Mouse (Mus musculus): ENCODE data around the gene Exoc3l. TPM values are rescaled to one million over a fixed set of nuclear protein-coding genes. Genes with fewer than 3 reads are reported as not detected.

Exoc3l gene
- total RNA-seq, 2 experiments from 2014 or later = 2.1 to 2.3 TPM

DNA sequence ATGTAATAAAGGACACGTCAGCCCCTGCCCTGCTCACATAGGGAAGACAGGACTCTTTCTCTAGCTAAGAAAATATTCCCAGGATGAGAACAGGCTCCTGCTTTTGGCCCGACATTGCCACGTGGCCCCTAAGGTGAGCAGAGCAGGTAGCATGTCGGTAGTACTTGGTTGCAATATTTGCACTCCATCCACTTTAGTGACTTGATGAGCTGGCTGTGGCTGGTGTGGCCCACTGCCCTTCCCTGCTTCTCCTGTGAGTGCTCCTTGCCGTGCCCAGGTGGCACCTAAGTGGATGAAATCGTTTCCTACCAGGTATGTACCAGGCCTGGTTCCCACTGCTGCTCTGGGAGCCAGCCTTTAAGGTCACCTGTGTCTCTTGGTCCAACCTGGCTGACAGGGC is 43.9 kb downstream of the Exoc3l start:
- no peak for DNase-seq (ENCODE audit: low spot score in 2 of 2)

GRCm38 (mm10) chr8:105241016-105241415 is 54.9 kb downstream of the Exoc3l start:
- no peak for DNase-seq (ENCODE audit: low spot score in 2 of 2)

Small RNA genes within 50 kb of the gene (microRNA-seq; reads per million reads assigned to microRNA genes)
- 0 reads per million in 2 experiments for gene Gm27320
- 4,921 to 5,805 reads per million in 2 experiments for gene Mir328

Other genes with a start within 250 kb of the Exoc3l start
- gene Ces3a, start 247.5 kb downstream of the Exoc3l start, total RNA-seq (2021) = not detected
- not detected for gene Ces3b, start 212.3 kb downstream of the Exoc3l start, total RNA-seq (2021)
- not detected for gene Ces4a, start 164.3 kb downstream of the Exoc3l start, total RNA-seq (2021)
- 10 to 100 TPM; 26.1 to 27.3 TPM for gene Cbfb, start 125.4 kb downstream of the Exoc3l start, total RNA-seq (2021)
- gene D230025D16Rik, start 71.0 kb downstream of the Exoc3l start, total RNA-seq (2021) = 10 to 100 TPM; 29.2 to 30.9 TPM
- gene B3gnt9, start 40.9 kb downstream of the Exoc3l start, total RNA-seq (2021) = 1 to 10 TPM; 3.6 to 4.2 TPM
- gene Tradd, start 31.5 kb downstream of the Exoc3l start, total RNA-seq (2021) = 1 to 10 TPM; 6.0 to 7.4 TPM
- gene Fbxl8, start 31.5 kb downstream of the Exoc3l start, total RNA-seq (2021) = 1 to 10 TPM in 1 of 2 experiments, under 1 TPM in 1; 0.52 to 1.1 TPM
- gene Hsf4, start 26.3 kb downstream of the Exoc3l start, total RNA-seq (2021) = 1 to 10 TPM; 1.4 to 1.9 TPM
- 1 to 10 TPM; 5.8 to 5.9 TPM for gene Nol3, start 20.0 kb downstream of the Exoc3l start, total RNA-seq (2021)
- 10 to 100 TPM; 32.4 to 33.1 TPM for gene 4931428F04Rik, start 6.2 kb downstream of the Exoc3l start, total RNA-seq (2021)
- gene E2f4, start 1.6 kb upstream of the Exoc3l start, total RNA-seq (2021) = 10 to 100 TPM; 28.8 to 33.6 TPM
- 1 to 10 TPM; 1.2 to 1.4 TPM for gene Elmo3, start 9.5 kb upstream of the Exoc3l start, total RNA-seq (2021)
- gene Lrrc29, start 30.2 kb upstream of the Exoc3l start, total RNA-seq (2021) = 1 to 10 TPM; 5.0 to 8.3 TPM
- 10 to 100 TPM; 41.3 to 45.8 TPM for gene Tmem208, start 30.3 kb upstream of the Exoc3l start, total RNA-seq (2021)
- gene Fhod1, start 51.9 kb upstream of the Exoc3l start, total RNA-seq (2021) = 1 to 10 TPM; 2.6 to 3.4 TPM
- 10 to 100 TPM; 10.7 to 11.9 TPM for gene Slc9a5, start 52.7 kb upstream of the Exoc3l start, total RNA-seq (2021)
- 1 to 10 TPM in 1 of 2 experiments, under 1 TPM in 1; 0.81 to 1.2 TPM for gene Plekhg4, start 77.2 kb upstream of the Exoc3l start, total RNA-seq (2021)
- not detected for gene Kctd19, start 117.4 kb upstream of the Exoc3l start, total RNA-seq (2021)
- gene Lrrc36, start 117.5 kb upstream of the Exoc3l start, total RNA-seq (2021) = under 1 TPM; 0.60 to 0.78 TPM
- 10 to 100 TPM; 29.0 to 30.2 TPM for gene Tppp3, start 175.4 kb upstream of the Exoc3l start, total RNA-seq (2021)
- 10 to 100 TPM; 20.8 to 22.4 TPM for gene Zdhhc1, start 200.8 kb upstream of the Exoc3l start, total RNA-seq (2021)
- gene Hsd11b2, start 222.7 kb upstream of the Exoc3l start, total RNA-seq (2021) = under 1 TPM; 0.18 to 0.21 TPM

All from layer of hippocampus, postnatal 14 days (tissue).